Mouse (Mus musculus): Measurements from ENCODE around the gene Bub1b. TPM values are rescaled to one million over a fixed set of nuclear protein-coding genes. Genes with fewer than 3 reads are reported as not detected.
"Not testable (repeated sequence)": the region's sequence is repeated elsewhere in the genome, so short reads cannot be mapped to it uniquely, and the experiment has no call there.

The Bub1b gene
- 7.4 and 8.9 TPM in 2 replicates for total RNA-seq (2014; rRNA removed)
- 3.0 and 4.2 TPM in 2 replicates for polyA plus RNA-seq (2015; fragmentation: Nextera tagmentation; extraction: Ambion mirVana)

DNA sequence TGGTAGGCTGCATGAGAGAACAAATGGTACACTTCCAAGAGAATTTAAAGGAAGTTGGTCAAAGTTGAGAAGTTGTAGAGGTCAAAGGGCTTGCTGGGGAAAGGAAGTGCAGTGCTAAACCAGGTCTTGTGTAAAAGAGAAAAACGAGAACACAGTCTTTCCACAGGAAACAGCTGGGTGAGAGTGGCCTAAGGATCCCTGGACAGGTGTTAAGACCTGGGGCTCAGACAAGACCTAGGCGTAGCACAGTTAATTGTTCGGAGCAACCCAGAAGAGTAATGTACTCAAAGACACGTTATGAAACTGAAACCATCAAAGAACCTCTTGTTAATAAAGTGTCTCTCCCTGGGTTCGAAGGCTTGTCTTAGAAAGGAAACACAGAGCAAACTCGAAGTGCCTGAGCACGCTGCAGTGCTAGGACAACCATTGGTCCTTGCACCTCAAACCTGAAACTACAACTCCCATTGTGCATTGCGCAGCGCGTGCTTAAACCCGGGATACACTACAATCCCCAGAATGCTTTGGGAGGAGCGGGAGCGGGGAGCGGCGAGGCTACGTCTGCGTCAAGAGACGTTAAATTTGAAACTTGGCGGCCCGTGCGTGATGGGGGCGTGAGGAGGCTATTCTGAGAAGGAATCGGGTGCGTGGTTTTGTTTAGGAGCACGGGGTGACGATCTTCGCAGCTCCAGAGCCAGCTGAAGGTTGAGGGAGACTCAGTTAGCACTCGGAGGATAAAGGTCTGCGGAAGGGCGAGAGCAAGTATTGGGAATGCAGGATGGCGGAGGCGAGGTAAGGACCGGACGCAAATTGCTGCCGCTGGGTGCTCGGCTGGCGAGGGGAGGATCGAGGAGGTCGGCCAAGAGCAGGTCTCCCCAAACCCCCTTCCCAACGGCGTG lies at the start of gene Bub1b:
TSS of gene Bub1b (plus strand) at position 539 of the 896 bp plus-strand sequence.
- peak; percentile 96 for DNase-seq (ENCODE audit: low spot score)
- ATAC-seq (ENCODE audit: low FRiP score), result peak; percentile 96
- Histone ChIP-seq H3K27ac (ENCODE audit: low read depth, low read length) (no peak within 1 kb of the TSS), H3K27me3 (ENCODE audit: insufficient read depth, low read length) (no peaks in the 10 kb centered on the region), H3K4me2 (ENCODE audit: low read depth, low read length, poor library complexity, severe bottlenecking) (peak within 1 kb of the TSS; percentile 75), H3K9me3 (ENCODE audit: low read length) (no peaks in the 10 kb centered on the region), H3K4me3 (ENCODE audit: low read depth, low read length) (peak within 1 kb of the TSS; percentile 52), H3K36me3 (ENCODE audit: insufficient read depth, low read length) (no peaks in the 10 kb centered on the region), H3K4me1 (ENCODE audit: insufficient read depth, low read length) (no peaks in the 10 kb centered on the region), H3K9ac (replicated peaks; ENCODE audit: low read length, poor library complexity, severe bottlenecking) (peak within 1 kb of the TSS; percentile 37; the same call in 1 of the 2 replicates)
- 6% methylated on average over 41 of the region's 41 CpGs for WGBS
- TF ChIP-seq CTCF (IDR thresholded peaks at IDR 0.05), result no peak

DNA sequence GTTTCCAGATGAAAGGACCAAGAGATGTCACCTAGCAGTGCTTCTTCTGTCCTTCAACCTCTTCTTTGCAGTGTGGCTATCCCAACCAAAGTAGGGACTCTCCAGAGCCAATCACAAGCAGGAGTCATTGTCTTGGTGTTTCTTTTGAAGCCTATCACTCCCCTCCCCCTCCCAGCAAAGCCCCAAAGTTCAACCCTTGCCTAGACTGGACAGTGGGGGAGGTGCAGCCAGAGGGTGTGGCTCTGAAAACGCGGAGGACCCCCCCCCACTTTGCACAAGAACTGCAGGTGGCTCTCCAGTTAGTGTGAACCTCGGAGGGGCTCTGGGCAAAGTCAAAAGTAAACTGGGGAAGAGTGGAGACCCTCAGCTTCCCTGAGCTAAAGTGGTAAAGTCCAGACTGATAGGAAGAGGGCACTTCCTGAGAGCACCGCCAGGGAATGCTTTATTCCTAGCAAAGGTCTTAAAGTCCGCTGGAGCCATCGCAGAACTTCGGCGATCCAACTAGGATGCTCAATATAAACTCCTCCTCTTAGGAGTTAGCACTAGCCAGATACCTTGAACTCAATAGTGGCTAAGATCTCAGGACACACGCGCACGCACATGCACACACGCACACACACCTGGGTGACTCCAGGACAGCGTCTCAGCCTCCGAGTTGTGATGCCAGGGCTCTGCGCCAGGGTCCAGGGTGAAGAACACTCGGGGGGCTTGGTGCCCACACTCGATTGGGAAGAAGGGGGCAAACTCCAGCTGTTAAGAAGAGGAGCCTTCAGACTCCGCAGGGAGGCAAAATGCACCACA lies 49.4 kb upstream of the Bub1b start:
- TF ChIP-seq CTCF (IDR thresholded peaks at IDR 0.05), result peak; percentile 46
- H3K4me2 ChIP-seq (ENCODE audit: low read depth, low read length, poor library complexity, severe bottlenecking), result peak overlapping the region; percentile 95
- H3K4me3 ChIP-seq (ENCODE audit: low read depth, low read length), result peak overlapping the region; percentile 89
- no peaks in the 10 kb centered on the region for H3K9me3 ChIP-seq (ENCODE audit: low read length)
- DNase-seq (ENCODE audit: low spot score), result no peak
- peak overlapping the region; percentile 56; the same call in 1 of the 2 replicates for H3K9ac ChIP-seq (replicated peaks; ENCODE audit: low read length, poor library complexity, severe bottlenecking)
- H3K27ac ChIP-seq (ENCODE audit: low read depth, low read length), result no peak overlapping the region
- no peaks in the 10 kb centered on the region for H3K36me3 ChIP-seq (ENCODE audit: insufficient read depth, low read length)
- WGBS, result under 1% methylated on average over 18 of the region's 18 CpGs
- no peak for ATAC-seq (ENCODE audit: low FRiP score)
- H3K4me1 ChIP-seq (ENCODE audit: insufficient read depth, low read length), result peaks cover 10% of the 10 kb centered on the region; the same call in 1 of the 2 replicates
- H3K27me3 ChIP-seq (ENCODE audit: insufficient read depth, low read length), result 0 out of 2 replicates have a peak, but pooled peaks cover 7% of the 10 kb centered on the region

DNA sequence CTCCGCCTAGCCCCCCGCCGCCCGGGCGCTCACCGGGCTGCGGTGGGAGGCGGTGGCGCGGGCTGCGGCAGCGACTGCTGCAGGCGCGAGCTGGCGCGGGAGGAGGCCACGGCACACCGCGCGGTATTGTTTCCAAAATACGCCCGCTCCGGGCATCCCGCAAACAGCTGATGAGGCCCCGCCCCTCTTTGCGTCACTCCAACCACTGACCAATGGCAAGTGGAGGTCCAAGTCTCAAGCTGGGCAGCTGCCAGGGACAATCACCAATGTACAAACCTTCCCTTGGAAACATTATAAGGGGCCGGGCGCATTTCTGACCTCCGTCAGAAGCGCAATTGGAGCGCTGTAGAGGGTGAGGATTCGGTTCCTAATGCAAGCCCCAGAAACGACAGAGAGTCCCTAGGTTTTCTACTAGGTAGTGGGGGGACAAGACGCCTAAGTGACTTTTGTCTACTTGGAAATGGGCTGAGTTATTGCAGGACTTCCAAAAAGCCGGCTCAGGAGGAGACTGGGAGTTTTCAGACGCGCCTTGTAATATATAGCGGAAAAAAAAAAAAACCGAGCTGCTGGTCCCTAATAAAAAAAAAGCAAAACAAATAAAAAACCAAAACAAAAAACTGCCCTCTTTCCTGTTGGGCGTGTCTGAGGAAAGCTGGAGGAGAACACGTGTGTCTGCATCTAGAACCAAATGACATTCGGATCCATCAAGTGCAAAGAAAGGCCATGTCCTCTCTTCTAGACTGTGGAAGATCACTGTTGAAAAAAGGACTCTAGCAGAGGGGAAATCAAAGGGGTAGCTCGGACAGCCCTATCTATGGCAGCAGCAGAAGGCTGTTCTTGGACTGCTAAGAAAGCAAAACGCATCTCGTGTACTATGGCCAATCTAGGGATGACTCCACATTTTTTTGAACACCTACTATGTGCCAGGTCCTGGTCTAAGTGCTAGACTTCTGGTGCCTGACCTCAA lies 48.2 kb upstream of the Bub1b start, which contains the start of gene Bmf:
TSS of gene Bmf (minus strand) at position 181 of the 967 bp plus-strand sequence.
- H3K27ac ChIP-seq (ENCODE audit: low read depth, low read length), result 0 out of 2 replicates have a peak within 1 kb of the TSS, but pooled peaks have one; percentile 38
- H3K4me2 ChIP-seq (ENCODE audit: low read depth, low read length, poor library complexity, severe bottlenecking), result peak within 1 kb of the TSS; percentile 95
- peak; percentile 99 for DNase-seq (ENCODE audit: low spot score)
- H3K9me3 ChIP-seq (ENCODE audit: low read length), result no peaks in the 10 kb centered on the region
- peaks cover 8% of the 10 kb centered on the region; the same call in 1 of the 2 replicates for H3K4me1 ChIP-seq (ENCODE audit: insufficient read depth, low read length)
- H3K36me3 ChIP-seq (ENCODE audit: insufficient read depth, low read length), result no peaks in the 10 kb centered on the region
- peak within 1 kb of the TSS; percentile 89 for H3K4me3 ChIP-seq (ENCODE audit: low read depth, low read length)
- H3K9ac ChIP-seq (replicated peaks; ENCODE audit: low read length, poor library complexity, severe bottlenecking), result peak within 1 kb of the TSS; percentile 56
- ATAC-seq (ENCODE audit: low FRiP score), result peak; percentile 89
- WGBS, result under 1% methylated on average over 45 of the region's 45 CpGs
- no peak; the same call in 1 of the 2 replicates for TF ChIP-seq CTCF (IDR thresholded peaks at IDR 0.05)
- H3K27me3 ChIP-seq (ENCODE audit: insufficient read depth, low read length), result 0 out of 2 replicates have a peak, but pooled peaks cover 7% of the 10 kb centered on the region

DNA sequence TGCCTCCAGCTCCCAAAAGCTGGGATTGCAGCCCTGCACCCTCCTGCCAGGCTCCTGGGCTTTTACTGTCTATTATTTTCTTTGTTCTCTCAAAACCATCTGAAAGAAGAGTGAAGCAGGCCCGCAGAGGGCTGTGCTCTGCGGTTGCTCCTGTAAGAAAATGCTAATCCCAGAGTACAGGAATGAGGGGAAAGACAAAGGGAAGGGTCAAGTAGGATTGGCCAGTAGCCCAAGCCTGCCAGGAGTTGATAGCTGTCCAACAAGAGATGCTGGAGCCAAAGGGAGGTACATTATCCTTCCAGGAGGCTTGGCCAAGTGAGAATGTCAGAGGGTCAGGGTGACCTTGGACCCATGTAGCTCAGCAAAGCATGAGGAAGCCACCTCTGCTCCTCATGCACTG lies 46.4 kb upstream of the Bub1b start:
- no peaks in the 10 kb centered on the region for H3K9me3 ChIP-seq (ENCODE audit: low read length)
- ATAC-seq (ENCODE audit: low FRiP score), result no peak
- 0 out of 2 replicates have a peak, but pooled peaks cover 7% of the 10 kb centered on the region for H3K27me3 ChIP-seq (ENCODE audit: insufficient read depth, low read length)
- no peak overlapping the region for H3K27ac ChIP-seq (ENCODE audit: low read depth, low read length)
- H3K4me1 ChIP-seq (ENCODE audit: insufficient read depth, low read length), result peaks cover 8% of the 10 kb centered on the region; the same call in 1 of the 2 replicates
- no peak overlapping the region for H3K9ac ChIP-seq (replicated peaks; ENCODE audit: low read length, poor library complexity, severe bottlenecking)
- no peak overlapping the region for H3K4me3 ChIP-seq (ENCODE audit: low read depth, low read length)
- no peak overlapping the region for H3K4me2 ChIP-seq (ENCODE audit: low read depth, low read length, poor library complexity, severe bottlenecking)
- no peak for DNase-seq (ENCODE audit: low spot score)
- H3K36me3 ChIP-seq (ENCODE audit: insufficient read depth, low read length), result no peaks in the 10 kb centered on the region
- no peak for TF ChIP-seq CTCF (IDR thresholded peaks at IDR 0.05)
- 43% methylated on average over 2 of the region's 2 CpGs for WGBS

DNA sequence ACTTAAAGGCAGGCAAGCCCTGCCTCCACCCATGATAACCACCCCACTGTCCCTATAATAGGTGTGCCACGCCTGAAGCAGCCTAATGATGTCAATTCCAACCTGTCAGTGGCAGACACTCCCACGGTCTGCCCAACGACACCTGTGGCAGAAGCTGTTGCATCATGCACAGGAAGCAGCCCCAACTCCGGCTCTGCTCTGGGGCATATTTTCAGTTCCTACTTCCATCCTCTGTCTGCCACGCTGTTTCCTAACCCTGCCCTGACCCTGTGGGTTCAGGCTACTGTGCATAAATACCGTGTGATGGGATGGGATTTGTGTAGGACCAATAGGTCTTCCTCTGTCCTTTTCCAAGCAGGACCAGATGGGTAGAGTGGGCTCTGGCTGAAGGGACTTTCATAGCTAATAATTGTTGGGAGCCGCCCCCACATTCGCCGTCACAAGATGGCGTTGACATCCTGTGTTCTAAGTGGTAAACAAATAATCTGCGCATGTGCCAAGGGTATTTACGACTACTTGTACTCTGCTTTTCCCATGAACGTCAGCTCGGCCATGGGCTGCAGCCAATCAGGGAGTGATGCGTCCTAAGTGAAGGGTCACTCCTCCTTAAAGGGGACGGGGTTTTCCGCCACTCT lies 43.5 kb upstream of the Bub1b start:
- not testable (repeated sequence) for H3K4me1 ChIP-seq (ENCODE audit: insufficient read depth, low read length); H3K36me3 ChIP-seq (ENCODE audit: insufficient read depth, low read length); H3K27me3 ChIP-seq (ENCODE audit: insufficient read depth, low read length); H3K9me3 ChIP-seq (ENCODE audit: low read length); DNase-seq (ENCODE audit: low spot score)
- H3K27ac ChIP-seq (ENCODE audit: low read depth, low read length), result peak overlapping the region; percentile 59; the same call in 1 of the 2 replicates
- ATAC-seq (ENCODE audit: low FRiP score), result peak; percentile 58; the same call in 1 of the 2 replicates
- H3K4me3 ChIP-seq (ENCODE audit: low read depth, low read length), result peak overlapping the region; percentile 34
- 60% methylated on average over 15 of the region's 17 CpGs for WGBS
- H3K9ac ChIP-seq (replicated peaks; ENCODE audit: low read length, poor library complexity, severe bottlenecking), result peak overlapping the region; percentile 36; the same call in 1 of the 2 replicates
- H3K4me2 ChIP-seq (ENCODE audit: low read depth, low read length, poor library complexity, severe bottlenecking), result peak overlapping the region; percentile 39
